Mouse (Mus musculus) left cerebral cortex, postnatal 10 days (tissue): ENCODE measurements around the gene Olfr65. TPM values are rescaled to one million over a fixed set of nuclear protein-coding genes. Genes with fewer than 3 reads are reported as not detected.

ENCODE experiments used
- DNase-seq, 2 experiments: peaks; one replicate each; pipeline ENCODE4 v3.0.0; 2021 to 2022; ENCODE audit warnings: low spot score in 2 of 2, mixed read lengths in 1 of 2; ENCODE audit errors: extremely low spot score in 1 of 2
- intact Hi-C: fragments of 180-260 bp; cut with DNase I; formaldehyde crosslinking; loops from one replicate; pipeline ENCODE4 v1.15.1; 2025
- total RNA-seq, 2 experiments: library from RNA; stranded (reverse); gene quantifications; 2 replicates each; pipeline ENCODE4 v1.2.3; 2021

Gene Olfr65
- under 1 TPM in 1 of 2 experiments, not detected in 1; 0.19 TPM for total RNA-seq

GRCm38 (mm10) chr7:103903187-103903586 lies at the start of gene Olfr65:
Gene Olfr65 (plus strand): TSS chr7:103903487.
- peak in 1 of 2 experiments; percentile 2 for DNase-seq
- intact Hi-C loops: no loop called here

DNA sequence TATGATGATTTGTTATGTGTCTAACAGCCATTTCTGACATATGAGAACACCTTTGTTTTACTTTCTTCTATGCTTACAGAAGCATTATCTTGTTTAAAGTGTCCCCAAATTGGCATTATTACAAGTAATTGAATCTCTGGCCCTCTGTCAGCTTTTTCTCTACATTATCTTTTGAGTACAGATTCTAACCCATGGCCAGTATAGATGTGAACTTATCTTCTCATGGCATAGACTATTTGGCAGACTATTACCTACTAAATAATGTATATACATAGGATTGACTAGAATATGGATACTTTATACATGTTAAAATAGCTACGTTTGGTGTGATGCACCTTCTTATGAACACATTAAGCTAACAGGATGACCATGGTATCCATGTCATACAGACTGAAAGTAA lies 48.6 kb upstream of the Olfr65 start:
- no peak for DNase-seq
- intact Hi-C loops: no loop called here

GRCm38 (mm10) chr7:103859076-103859475 lies 44.2 kb upstream of the Olfr65 start:
- intact Hi-C loops: no loop called here
- no peak for DNase-seq

- intact Hi-C loops: loop anchor here (10.0 kb wide), 1 partner anchor 906 kb away; the partner anchor contains the start of gene Olfr575
- no peak for DNase-seq
These were observed 42.4 kb upstream of the Olfr65 start for GRCm38 (mm10) chr7:103860855-103861254.

DNA sequence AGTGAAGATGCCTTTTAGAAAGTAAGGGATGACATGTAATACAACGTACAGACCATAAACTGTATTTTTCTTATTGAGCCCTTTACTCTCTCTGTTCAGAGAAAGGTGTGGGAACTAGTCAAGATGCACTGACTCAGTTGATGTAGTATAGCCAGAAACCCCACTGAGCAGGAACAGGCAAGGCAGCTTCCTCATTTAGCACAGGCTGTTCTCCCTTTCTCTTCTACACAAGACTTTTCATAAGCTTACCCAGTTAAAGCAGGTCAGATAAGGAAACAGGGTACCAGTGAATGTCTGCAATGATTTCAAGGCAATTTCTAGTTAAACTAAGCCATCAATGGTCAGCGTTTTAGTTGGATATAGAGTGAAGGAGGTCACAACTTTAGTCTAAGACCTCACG lies 41.8 kb upstream of the Olfr65 start:
- no peak for DNase-seq
- intact Hi-C loops: loop anchor here (10.0 kb wide), 1 partner anchor 907 kb away; the partner anchor contains the start of gene Olfr575

- DNase-seq: no peak
- intact Hi-C loops: loop anchor here (10.0 kb wide), 1 partner anchor 911 kb away; the partner anchor contains the start of gene Olfr575
These were observed 37.6 kb upstream of the Olfr65 start for GRCm38 (mm10) chr7:103865716-103866115.

GRCm38 (mm10) chr7:103870667-103871066 lies 32.6 kb upstream of the Olfr65 start:
- no peak for DNase-seq
- intact Hi-C loops: loop anchor here (5.0 to 10.0 kb wide), 2 partner anchors 1216 to 1358 kb away; partner anchors contain the start of gene Olfr555

DNA sequence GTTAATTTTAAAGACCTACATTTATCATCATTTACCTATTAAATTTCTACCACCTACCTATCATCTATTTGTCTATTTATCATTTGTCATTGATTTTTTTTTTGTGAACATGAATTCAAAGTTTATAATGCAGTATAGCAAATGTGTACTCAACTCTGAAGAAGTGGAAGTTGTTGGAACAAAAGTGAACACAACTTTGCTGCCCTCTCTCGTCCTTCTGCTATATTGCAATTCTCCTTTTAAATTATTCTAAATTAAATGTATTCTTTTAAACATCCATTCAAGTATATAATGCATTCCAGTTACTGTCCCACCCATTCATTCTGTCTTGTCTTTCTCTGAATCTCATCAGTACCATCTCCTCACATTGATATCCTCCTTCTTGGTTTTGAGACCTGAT lies 30.2 kb upstream of the Olfr65 start:
- DNase-seq: peak in 1 of 2 experiments; percentile 3
- intact Hi-C loops: loop anchor here (5.0 to 10.0 kb wide), 2 partner anchors 1218 to 1361 kb away; partner anchors contain the start of gene Olfr555

DNA sequence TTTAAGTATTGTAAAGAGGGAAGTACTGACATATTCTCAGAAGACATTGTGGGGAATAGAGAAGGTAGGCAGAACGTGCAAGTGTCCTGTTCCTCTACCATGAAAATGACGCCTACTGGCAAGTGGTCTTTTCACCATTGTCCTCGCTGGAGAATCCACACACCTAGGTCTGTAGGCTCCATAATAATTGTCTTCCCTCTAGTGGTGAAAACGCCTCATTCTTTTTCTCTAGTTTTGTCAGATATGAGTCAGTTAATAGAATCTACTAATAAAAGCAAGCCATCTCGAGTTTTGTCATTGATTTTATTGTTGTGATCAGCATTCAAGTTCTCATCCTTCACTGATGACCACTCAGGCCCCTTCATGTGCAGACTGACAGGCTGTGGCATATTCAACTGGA lies 28.8 kb upstream of the Olfr65 start:
- intact Hi-C loops: loop anchor here (5.0 to 10.0 kb wide), 2 partner anchors 1220 to 1362 kb away; partner anchors contain the start of gene Olfr555
- no peak for DNase-seq

DNA sequence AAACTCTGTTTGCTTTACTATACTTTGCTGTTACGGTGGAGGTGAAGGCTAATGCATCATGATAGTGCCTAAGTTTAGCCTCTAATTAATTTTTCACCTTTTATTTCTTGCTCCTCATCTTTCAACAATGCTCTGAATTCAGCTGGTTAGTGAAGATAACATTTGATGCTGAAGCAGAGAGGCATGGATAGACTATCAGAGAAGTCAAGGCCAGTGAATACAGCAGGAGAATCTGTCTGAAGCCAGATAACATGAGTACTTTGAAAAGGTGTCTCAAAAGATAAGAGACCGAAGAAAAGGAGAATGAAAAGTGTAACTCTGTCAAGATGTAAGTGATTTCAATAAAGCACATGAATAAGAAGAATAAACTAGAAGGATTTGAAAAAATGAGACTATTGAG lies 26.2 kb upstream of the Olfr65 start:
- no peak for DNase-seq
- intact Hi-C loops: loop anchor here (10.0 kb wide), 1 partner anchor 1222 kb away; the partner anchor contains the start of gene Olfr555

GRCm38 (mm10) chr7:103886152-103886551 lies 17.1 kb upstream of the Olfr65 start, which contains the start of gene Olfr66:
Gene Olfr66 (minus strand): TSS chr7:103886252.
- intact Hi-C loops: no loop called here
- DNase-seq: no peak

DNA sequence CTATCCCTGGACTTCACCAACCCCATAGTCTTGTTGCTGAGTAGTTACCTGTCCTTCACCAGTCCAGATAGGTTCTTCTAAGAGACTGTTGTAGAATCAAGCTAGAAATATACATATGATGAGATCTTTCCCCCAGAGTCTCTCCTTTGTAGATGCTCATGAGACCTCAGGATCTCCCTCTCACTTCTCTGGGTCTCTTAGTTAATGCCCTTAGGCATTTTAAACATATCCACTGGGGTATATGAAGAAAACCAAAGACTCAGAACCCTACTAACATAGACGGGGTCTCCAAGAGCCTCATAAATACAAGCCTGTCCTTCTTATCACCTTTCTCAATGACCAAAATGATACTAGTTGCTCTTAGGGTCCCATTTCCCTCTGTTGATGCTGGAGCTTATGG lies 8.9 kb upstream of the Olfr65 start, which contains the start of gene Olfr64:
Gene Olfr64 (minus strand): TSS at position 101 of the 400 bp plus-strand sequence.
- DNase-seq: no peak
- intact Hi-C loops: no loop called here

DNA sequence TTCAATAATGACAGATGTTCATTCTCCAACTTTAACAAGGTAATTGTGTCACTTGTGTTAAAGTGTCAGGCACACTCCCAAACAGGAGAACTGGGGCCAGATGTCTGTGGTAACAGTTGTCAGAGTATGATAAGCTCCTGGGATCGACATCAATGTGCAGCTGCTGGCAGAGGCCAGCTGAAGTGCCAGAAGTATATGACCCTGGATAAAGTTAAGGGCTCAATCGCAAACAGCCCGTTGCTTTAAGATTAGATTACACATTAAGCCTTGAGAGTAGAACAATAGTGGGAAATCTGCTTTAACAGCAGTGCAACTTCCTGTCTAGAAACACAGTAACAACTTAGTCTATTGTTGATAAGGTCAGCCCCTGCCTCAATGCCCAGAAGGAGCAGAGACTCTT lies 6.8 kb downstream of the Olfr65 start:
- DNase-seq: no peak
- intact Hi-C loops: no loop called here

GRCm38 (mm10) chr7:103912969-103913511 lies 9.8 kb downstream of the Olfr65 start:
- intact Hi-C loops: no loop called here
- no peak for DNase-seq

DNA sequence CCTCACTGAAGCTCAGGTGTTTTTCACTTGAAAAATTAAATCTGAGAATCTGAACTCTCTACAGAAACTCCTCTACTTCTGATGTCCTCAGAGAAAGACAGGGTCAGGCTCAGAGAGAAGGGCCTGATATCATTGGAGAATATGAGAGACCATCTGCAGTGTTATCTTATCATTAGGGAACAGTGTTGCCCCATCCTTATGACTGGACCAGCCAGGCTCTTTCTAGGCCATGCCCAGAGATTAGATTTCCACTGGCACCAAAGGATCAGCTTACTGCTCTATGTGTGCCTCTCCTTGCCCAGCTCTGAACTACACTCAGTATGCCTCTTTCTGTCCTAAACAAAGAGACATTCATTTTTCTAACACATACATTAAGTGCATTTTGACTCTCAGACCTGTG lies 12.1 kb downstream of the Olfr65 start:
- intact Hi-C loops: no loop called here
- no peak for DNase-seq

DNA sequence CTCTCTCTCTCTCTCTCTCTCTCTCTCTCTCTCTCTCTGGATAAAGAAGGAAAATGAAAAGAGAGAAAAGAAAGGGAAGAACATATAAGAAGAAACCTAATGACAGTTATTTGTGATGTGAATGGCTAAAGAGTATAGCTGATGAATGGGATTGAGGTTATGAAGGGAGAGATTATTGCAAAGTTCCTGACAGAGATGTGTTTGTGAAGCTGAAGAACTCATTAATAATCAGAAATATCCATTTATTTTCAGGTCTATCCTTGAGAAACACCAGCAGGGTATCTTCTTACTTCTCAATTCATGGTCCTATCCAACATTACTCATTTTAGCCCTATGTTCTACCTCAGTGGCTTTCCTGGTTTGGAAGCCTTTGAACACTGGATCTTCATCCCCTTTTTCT lies 25.2 kb downstream of the Olfr65 start, which contains the start of gene Olfr631:
Gene Olfr631 (plus strand): TSS at position 301 of the 400 bp plus-strand sequence.
- intact Hi-C loops: no loop called here
- no peak for DNase-seq

DNA sequence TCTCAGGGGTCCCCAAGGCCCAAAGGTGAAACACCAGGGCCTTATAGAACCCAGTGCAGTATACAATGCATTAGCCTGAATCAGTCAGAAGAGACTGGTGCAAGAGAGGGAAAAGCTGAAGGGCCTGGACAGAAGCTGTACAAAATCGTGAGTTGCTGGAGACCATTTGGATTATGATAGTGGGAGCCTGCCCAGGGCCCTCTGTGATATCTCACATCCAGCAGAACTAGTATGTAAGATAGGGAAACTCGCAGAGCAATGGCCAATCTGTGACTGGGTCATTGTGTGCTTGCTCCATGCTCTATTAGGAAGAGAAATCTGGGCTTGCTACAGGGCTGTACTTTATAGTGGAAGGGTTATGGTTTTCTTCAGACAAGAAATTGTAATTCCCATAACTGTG lies 31.0 kb downstream of the Olfr65 start, which contains the start of gene Olfr632:
Gene Olfr632 (plus strand): TSS at position 84 of the 400 bp plus-strand sequence.
- DNase-seq: no peak
- intact Hi-C loops: no loop called here

DNA sequence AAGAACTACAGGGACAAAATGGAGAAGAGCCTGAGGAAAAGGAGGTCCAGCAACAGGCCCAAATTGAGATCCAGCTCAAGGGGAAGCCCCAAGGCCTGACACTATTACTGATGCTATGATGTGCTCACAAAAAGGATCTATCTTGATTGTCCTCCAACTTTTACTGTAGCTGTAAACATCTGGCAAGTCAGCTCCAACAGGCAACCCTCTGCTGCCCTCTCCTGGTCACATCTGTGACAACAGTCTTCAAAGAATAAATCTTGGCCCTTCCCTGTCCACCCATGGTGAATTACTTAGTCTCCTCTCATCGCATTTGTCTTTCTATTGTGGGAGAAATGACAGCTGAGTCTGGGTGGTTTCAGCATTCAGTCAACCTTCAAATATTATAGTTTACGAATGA lies 39.4 kb downstream of the Olfr65 start:
- intact Hi-C loops: no loop called here
- peak in 1 of 2 experiments; percentile 23 for DNase-seq

GRCm38 (mm10) chr7:103944137-103944536 lies 40.9 kb downstream of the Olfr65 start, which contains the start of gene Olfr633:
Gene Olfr633 (plus strand): TSS chr7:103944437.
- intact Hi-C loops: no loop called here
- no peak for DNase-seq
